Mouse (Mus musculus) layer of hippocampus, adult 8-10 months (tissue): ENCODE results near the gene Ntrk3. TPM values are rescaled to one million over a fixed set of nuclear protein-coding genes. Genes with fewer than 3 reads are reported as not detected.

Experiments used
- DNase-seq, 2 experiments: peaks; one replicate each; pipeline ENCODE4 v3.0.0; 2022; ENCODE audit warnings: low spot score in 2 of 2
- total RNA-seq, 4 experiments: library from RNA; stranded (reverse); gene quantifications; 2 replicates each; pipeline ENCODE4 v1.2.4; 2022

Ntrk3 gene
- total RNA-seq, 4 experiments from 2014 or later = 175 to 215 (median 192) TPM

DNA sequence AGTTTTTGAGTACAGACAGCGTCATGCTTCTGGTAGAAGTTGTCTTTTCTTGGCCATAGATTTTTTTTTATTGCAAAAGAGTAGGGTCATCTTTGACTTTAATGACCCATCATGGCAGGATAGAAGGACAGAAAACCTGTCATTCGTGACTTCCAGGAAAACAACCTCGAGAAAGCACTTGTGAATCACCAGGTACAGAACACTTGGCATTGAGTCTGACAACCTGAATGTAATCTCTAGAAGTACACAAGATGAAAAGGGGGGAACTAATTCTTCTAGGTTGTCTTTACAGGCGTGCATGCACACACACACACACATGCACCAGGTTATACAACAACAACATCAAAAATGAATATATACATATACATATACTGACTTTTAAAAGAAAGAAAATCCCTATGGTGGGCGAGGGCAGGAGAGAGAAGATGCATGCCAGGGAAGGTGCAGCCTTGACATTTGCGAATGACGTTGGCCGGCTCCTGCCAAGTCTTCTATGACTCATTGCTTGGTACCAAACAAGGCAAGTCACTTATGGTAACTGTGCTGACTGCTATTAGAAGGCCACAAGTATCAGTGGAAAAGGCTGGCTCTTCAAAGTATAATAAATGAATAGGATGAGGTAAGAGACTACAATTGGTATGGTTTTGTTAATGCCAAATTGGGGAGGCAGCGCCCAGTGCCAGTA lies 217.4 kb downstream of the Ntrk3 start:
- DNase-seq = no peak

DNA sequence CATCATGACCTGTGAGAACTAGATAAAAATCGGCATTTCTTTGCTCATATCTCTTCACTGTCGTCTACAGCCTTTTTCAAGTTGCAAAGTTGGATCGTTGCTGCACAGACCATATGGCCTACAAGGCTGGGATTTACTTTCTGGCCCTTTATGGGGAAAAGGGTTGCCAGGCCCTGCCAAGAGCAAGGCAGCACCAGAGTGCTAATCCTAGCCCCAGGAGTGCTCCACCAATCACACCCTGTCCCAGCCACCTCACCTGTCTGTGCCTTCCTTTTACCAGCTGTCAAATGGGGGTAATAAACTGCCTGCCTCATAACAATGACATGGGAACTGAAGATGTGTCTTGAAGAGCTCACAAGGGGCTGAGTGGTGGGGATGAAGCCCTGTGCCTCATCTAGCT lies 218.1 kb downstream of the Ntrk3 start:
- no peak for DNase-seq

DNA sequence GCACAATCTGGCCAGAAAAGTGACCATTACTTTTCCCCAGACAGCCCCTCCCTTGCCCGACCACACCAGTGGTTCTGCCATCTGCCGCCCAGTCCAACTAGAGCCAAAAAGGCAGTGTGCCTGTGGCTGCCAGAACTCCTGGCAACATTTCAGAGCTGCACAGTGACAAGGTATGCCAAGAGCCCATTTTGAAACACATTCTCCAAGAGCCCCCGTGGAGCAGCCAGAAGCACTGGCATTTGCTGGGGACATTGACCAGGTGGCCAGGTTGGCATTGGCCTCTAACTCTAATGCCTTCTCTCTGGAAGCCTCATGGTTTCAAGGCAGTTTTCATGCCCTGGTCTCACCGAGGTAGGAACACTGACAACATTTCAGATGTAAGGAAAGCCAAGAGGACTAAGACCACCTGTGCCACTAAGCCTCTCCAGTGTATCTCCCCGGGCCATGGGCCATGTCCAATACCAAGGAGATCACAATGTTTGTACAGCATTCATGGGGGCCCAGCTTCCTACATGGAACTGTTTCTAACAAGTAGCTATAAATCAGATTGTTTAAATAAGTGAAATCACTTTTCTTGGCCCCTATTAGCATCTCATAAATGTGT lies 218.9 kb downstream of the Ntrk3 start:
- no peak for DNase-seq

DNA sequence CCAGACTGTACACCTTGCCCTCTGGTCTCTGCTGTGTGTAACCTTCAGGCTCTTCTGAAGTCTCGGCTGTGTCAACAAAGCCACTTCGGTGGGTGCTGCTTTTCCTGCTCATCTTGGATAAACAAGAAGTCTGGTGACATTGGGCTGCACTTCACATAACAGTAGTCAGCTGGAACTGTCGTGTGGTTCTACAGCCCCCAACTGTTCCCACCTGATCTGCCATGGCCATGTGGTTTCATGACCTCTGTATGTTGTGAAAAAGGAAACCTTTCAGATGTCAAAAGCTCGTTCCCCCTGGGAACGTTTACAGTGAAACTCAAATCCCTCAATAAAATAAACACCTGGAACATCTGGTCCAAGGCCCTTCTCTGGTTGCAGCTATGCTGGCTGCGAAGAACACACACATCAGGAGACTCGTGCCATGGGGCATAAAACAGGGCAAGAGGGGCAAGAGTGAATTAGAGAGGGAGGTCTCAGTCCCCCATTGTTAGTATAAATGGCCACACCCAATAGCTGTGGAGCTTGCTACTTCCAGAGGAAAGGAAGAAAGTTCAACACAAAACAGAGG lies 222.7 kb downstream of the Ntrk3 start:
- no peak for DNase-seq

DNA sequence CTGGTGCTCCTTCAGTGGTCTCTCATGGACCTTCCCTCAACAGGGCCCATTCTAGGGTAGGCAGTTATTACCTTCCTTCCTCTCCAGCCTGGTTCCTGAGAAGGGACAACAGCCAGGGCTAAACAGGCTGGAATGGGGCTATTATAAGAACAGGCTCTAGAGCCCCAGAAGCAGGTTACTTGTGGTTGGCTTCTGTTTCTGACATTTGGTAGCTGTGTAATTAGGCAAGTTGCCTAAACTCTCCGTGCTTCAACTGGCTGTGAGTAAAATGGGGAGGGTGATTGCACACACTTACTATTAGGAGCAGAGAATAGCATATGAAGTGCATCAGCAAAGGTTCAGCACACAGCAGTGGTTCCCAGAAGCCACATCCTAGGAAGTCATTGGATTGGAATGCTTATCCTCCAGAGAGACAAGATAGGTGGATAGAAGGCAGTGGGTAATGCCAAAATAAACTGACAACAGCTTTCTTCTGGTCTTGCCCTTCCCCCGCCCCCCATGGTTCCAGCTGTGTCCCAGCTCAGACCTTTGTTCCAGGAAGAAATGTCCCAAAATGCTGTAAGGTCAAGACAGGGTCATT lies 230.7 kb downstream of the Ntrk3 start:
- no peak for DNase-seq

DNA sequence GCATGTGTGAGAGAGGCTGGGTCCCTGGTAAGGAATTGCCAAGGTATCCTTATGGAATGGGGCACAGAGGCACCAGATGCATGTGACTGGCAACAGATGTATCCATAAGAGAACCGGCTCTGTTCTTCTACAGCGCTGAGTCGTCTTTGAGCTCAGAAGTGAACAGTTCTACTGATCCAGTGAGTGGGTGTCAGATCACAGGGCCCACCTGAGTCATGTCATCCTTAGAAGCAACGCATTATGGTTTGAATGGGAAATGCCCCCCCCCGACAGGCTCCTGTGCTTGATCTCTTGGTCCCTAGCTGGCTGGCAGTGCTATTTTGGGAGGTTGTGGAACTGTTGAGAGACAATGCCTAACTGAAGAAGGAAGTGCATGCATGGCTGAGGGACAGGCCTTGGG lies 236.9 kb downstream of the Ntrk3 start:
- no peak for DNase-seq

DNA sequence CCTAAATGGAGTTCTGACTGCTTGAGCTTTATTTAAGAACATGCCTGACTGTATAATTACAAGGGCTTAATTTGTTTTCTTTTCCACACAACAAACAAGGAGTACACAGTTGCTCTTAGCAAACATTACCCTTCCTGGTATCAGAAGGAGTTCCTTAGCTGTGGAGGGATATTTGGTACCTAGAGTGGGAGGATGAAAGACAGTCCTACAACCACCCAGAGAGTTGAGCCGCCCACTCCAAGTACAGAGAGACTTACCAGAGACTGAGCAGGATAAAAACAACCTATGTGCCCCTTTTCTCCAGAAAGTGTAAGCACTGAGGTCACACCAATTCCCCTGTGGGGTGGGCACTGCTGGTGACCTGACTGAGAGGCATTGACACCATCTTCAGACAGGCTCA lies 237.8 kb downstream of the Ntrk3 start:
- DNase-seq = no peak

DNA sequence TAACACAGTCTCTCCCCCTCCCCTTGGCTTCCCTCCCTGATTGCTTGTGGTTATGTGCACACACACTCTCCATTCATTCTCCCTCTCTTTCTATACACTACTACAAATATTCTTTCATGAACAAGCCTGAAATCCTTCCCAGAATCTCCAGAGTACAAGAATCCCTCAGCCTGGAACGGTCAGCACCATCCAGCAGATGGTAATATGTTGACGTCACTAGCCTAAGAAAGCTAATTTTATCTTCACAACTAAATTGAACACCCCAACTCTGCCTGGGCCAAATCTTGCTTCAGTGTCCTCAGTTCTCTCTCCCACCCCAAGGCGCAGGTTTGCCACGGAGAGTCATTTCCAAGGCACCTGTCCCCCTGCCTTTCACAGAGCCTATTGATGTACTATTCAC lies 239.5 kb downstream of the Ntrk3 start:
- DNase-seq = peak in 1 of 2 experiments; percentile 28

DNA sequence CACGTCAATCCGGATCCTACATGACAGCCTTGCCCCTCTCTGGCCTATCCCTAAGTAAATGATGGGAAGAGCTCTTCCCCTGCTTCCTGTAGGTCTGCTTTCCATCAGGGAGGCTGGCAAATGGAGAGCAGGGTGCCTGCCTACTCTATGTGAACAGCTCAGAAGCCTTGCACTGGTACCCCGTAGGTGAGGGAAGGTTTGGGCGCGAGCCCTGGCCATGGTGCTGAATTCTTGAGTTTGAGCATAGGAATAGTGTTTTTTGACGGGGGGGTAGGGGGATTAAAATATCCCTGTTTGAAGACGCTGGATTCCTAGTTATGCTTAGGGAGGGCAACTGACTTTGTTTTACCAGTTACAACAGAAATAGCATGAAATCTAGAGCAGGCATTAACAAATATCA lies 240.0 kb downstream of the Ntrk3 start:
- DNase-seq = no peak

DNA sequence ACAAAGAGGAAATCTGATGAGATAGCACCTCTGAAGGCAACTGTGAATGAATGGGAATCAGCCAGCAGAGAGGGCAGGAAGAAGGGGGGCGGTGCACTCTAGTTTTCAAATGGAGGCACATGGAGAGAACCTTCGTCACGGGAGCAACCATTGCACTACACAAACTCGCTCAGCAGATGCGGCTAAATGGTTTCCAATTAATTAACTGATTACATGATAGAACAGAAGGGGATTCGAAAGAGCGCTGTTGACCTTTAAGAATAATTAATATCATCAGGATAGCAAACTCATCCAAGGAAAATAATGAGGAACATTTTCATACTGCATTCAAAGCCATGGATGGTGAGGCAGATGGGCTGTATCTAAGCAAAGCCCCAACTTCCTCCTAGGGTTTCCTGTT lies 244.2 kb downstream of the Ntrk3 start:
- no peak for DNase-seq

DNA sequence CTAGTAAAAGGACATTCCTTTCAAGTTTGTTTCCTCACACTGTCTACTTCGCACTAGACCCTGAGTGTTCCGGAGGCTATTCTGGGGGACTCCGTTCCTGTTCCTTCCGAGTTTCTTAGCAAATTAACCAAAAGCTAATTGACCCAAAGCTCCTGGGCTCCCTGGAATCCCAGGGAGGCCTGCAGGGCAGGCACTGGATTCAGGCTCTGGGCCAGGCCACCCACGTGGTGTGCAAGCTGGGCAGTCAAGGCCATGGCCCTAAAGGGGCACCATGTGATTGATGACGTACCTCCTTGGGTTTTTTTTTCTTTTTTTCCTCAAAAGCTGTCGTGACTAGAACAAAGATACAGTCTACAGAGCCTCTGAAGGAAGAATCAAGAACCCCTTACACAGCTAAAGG lies 246.6 kb downstream of the Ntrk3 start:
- no peak for DNase-seq

DNA sequence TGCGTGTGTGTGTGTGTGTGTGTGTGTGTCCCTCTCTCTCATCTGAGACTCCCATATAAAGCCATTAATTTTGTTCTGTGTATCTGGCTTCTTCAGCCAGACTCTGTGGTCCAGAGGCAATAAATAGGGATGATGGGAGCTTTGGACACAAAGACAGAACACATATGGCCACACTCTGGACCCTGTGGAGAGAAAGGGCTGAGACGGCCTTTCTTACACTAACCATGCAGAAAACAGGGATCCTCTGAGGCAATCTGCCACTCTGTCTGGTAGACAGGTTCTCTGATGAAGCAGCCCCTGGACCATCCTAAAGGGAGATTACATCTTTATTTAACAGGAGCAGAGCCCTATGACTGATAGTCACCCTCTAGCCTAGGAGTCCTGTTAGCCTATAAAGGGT lies 253.5 kb downstream of the Ntrk3 start:
- no peak for DNase-seq

DNA sequence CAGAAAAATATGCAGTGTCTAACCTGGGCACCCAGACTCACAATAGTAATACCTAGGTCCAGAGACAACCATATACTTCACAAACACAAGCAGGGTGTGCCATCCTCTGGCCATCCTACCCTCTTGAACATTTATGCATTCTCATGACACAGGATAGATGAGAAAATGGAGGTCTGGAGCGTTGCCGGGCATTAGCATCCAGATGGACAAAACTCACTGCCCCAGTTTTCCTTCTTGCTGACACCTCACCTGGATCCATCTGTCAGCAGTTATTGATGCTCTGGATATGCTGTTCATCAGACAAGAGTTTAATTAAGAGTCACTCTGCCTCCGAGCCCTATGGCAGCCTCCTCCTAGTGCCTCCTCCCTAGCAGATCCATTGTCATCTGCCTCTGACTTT lies 254.1 kb downstream of the Ntrk3 start:
- DNase-seq = no peak

DNA sequence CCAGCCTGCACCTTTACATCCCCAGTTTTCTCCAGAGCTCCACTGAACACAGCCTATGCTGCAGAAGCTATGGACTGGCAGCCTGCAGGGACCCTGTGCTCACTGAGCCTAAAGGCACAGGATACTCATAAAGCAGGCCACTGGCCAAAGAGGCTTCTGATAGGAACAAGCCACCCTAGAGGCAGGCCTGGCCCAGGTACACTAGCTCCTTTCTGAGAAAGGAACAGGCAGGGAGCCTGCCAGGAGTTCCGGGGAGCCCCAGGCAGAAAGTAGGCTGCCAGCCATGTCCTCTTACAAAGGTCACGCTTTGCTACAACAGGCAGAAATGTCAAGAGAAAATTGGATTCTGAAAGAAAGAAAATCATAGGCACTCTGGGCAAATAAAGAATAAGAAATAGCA lies 254.8 kb downstream of the Ntrk3 start:
- no peak for DNase-seq

DNA sequence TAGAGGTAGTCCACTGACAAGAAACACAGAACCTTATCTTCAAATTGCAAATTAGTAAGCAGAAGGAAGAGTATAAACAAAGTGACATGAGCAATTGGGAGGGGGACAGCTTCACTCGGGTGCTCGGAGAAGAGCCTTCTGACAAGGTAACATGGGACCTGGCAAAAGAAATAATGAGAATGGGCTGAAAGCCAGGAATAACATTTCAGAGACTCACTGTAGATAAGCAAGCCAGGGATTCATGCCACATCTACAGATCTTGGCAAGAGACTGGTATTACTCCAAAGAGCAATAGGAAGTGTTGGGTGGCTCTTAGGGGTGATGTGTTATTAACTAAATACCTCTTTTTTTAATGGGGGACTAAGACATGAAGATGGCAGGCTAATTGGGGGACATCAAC lies 258.9 kb downstream of the Ntrk3 start:
- no peak for DNase-seq

DNA sequence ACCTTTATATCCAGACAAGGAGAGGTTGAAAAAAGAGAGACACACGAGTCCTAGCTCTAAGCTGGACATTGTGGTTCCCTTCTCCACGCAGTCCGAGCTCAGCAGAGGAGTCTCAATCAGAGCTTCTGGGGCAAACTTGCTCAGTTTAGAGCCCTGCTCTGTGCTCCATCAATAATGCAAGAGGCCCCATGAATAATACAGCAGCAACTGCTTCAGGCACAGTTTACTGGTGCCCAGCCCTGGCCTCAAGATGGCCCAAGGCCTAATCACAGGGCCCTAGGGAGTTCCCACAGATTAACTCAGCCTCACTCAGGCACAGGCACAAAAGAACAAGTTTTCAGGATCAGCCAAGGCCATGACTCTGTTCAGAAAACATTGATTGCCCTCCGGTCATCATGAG lies 266.1 kb downstream of the Ntrk3 start:
- no peak for DNase-seq

DNA sequence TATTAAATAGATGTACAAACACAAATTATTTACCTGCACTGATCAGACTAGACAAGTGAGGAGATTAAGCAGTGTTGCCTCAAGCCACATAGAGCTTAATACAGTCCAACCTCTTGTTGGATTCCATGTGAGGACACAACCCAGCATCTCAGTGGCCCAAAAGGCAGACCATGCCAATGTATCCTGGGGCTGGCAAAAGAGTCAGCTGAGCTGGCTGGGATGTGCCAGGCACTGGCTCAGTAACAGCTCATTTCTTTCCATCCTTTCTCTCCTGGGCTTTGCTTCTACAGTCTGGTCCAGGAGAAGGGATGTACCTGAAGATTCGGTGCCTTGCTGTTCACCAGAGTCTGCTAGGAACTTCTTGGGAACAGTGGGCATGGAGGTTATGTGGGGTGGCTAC lies 266.5 kb downstream of the Ntrk3 start:
- DNase-seq = no peak

DNA sequence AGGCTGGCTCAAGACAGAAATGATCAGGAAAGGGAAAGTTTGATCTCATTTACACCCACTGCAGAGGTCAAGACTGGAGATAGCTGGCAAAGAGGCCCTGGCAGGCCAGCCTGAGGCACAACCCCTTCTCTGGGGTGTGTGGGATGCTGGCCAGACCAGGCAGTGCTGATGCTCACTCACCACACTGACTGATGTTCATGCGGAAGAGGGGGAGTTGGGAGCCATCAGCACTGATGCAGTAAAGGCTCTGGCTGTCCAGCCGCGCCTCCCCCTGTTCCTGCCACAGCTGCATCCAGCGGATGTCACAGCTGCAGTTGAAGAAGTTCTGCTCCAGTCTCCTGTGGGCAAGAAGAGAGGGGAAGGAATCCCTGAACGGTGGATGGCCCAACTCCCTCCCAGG lies 275.2 kb downstream of the Ntrk3 start:
- no peak for DNase-seq

DNA sequence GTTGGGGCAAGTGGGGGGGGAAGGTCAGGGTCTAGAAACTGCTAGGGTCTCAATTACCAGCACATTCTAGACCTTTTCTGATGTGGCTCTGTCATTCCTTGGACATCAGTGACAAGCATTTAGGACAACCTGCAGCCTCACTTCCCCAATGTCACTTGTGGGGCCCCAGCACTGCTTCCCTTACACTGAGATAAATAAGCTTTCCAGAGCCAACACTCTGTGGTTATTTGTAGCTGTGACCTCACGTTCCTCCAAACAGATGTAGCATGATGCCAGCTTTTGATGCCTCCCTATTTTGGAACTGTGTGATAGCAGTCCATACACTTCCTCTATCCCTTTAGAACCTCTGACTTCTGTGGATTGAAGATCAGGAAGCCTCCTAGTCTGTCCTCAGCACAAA lies 278.8 kb downstream of the Ntrk3 start:
- no peak for DNase-seq

DNA sequence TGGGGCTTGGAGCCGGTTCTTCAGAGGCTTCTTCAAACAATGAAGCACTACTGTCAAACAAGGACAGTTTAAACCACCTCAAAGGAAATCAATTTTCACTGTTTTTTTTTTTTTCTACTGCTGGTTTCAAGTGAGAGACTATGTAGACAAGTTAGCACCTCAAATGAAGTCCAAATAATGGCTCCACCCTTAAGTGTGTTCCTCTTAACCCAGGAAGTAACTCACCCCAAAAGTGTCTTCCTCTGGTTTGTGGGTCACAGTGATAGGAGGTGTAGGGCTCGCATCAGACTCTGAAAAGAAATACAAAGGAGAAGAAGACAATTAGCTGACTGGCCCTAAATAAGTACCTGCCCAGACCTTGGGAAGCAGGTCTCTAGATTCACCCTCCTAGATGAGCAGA lies 286.1 kb downstream of the Ntrk3 start:
- DNase-seq = no peak

DNA sequence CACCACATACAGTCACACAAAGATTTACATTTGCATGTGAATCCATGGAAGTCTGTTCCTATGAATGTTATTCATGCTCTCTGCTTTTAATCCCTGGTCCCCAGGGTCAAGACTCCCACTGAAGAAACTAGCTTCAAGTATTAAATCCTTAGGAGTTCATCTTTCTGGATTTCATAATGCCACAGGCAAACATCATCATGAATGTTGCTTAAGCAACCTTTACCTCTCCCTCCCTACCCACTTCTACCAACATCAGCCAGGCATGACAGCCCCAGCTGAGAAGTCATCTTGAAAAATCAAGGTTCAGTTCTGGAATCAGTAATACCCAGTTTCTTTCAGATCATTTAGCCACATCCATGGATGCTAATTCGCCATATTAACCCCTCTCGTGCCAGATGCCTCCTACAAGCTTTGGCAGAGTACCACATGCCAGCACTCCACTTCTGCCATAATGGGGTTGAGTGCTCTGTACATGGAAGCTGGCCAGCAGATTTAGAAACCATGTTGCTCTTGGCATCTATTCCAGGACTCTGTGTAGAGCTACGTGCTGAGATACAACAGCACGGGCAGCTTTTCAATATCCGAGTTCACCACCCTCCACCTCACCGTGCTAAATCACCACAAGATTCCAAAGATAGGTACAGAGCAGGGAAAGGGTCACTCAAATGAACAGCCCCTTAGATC lies 287.8 kb downstream of the Ntrk3 start:
- peak; percentile 44 to 47 for DNase-seq

DNA sequence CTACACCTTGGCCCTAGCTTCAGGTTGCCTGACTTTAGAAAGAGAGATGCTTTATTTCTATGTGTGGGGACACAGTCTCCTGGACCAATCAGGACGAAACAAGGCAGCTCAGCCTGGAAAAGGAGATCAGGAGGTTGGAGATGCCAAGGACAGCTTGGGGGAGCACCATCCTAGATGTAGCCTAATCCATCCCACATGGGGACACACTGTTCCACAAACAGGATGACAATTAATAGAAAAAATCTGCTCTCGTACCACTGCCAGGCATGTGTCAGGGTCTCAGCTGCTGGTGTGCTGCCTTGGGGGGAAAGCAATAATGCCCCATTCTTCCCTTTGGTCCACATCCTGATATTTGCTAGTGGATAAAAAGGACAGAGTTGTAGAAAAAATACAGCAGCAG lies 289.0 kb downstream of the Ntrk3 start:
- no peak for DNase-seq
